Mouse (Mus musculus): ENCODE data around the gene Ube2d2b. TPM values are rescaled to one million over a fixed set of nuclear protein-coding genes. Genes with fewer than 3 reads are reported as not detected.
A peak's percentile ranks its signal among the peaks of the same experiment; 100 is the strongest.

Ube2d2b gene
- total RNA-seq, 1 experiment from 2014 or later = not detected

- no peak for DNase-seq
These were observed 25.6 kb downstream of the Ube2d2b start for GRCm38 (mm10) chr5:107855546-107855945.

GRCm38 (mm10) chr5:107858963-107859362 is 29.1 kb downstream of the Ube2d2b start:
- DNase-seq = no peak

GRCm38 (mm10) chr5:107863971-107864370 is 34.1 kb downstream of the Ube2d2b start:
- DNase-seq = peak; percentile 21

GRCm38 (mm10) chr5:107866127-107867126 is 36.5 kb downstream of the Ube2d2b start:
- DNase-seq = peak; percentile 32

- DNase-seq = peak; percentile 81
These were observed 38.3 kb downstream of the Ube2d2b start for GRCm38 (mm10) chr5:107867970-107868904.

GRCm38 (mm10) chr5:107868905-107869424 is 39.1 kb downstream of the Ube2d2b start:
- DNase-seq = peak; percentile 95

- peak; percentile 34 for DNase-seq
These were observed 39.8 kb downstream of the Ube2d2b start for GRCm38 (mm10) chr5:107869701-107870100.

- DNase-seq = no peak
These were observed 43.4 kb downstream of the Ube2d2b start for GRCm38 (mm10) chr5:107873330-107873729.

- no peak for DNase-seq
These were observed 44.0 kb downstream of the Ube2d2b start for GRCm38 (mm10) chr5:107873886-107874302.

- DNase-seq = no peak
These were observed 44.8 kb downstream of the Ube2d2b start, which contains the start of gene Evi5 for GRCm38 (mm10) chr5:107874561-107875260. Gene Evi5, minus strand, starts transcription at chr5:107875107.

- no peak for DNase-seq
These were observed 45.3 kb downstream of the Ube2d2b start for GRCm38 (mm10) chr5:107875261-107875611.

- no peak for DNase-seq
These were observed 47.2 kb downstream of the Ube2d2b start for GRCm38 (mm10) chr5:107877053-107877452.

GRCm38 (mm10) chr5:107880710-107881109 is 50.8 kb downstream of the Ube2d2b start:
- no peak for DNase-seq

Other genes with a start within 250 kb of the Ube2d2b start
- 13.2 and 21.2 TPM in 2 replicates for gene Rpap2, start 232.7 kb upstream of the Ube2d2b start, total RNA-seq (2021)
- 8.9 and 11.3 TPM in 2 replicates for gene Glmn, start 232.2 kb upstream of the Ube2d2b start, total RNA-seq (2021)
- gene Gfi1, start 104.1 kb upstream of the Ube2d2b start, total RNA-seq (2021) = 0.30 and 0.56 TPM in 2 replicates
- gene Evi5, start 45.0 kb downstream of the Ube2d2b start, total RNA-seq (2021) = 53.6 and 55.9 TPM in 2 replicates
- gene Rpl5, start 70.4 kb downstream of the Ube2d2b start, total RNA-seq (2021) = 63.2 and 72.3 TPM in 2 replicates
- gene Fam69a, start 157.0 kb downstream of the Ube2d2b start, total RNA-seq (2021) = 15.5 and 18.4 TPM in 2 replicates
- 22.7 and 27.9 TPM in 2 replicates for gene Mtf2, start 235.6 kb downstream of the Ube2d2b start, total RNA-seq (2021)